Mouse (Mus musculus) limb, embryonic 14.5 days (tissue): Measurements from ENCODE around the gene Kat14. TPM values are rescaled to one million over a fixed set of nuclear protein-coding genes. Genes with fewer than 3 reads are reported as not detected.

ENCODE experiments used
- ATAC-seq: fragments of 200-750 bp; cut with Nextera tagmentation; 2 replicates; pipeline ENCODE4 v1.8.0; 2017; ENCODE audit warnings: low read depth, moderate number of reproducible peaks, moderate TSS enrichment; ENCODE audit not compliant: low FRiP score
- DNase-seq: peaks from one replicate; pipeline ENCODE4 v3.0.0-alpha.2; 2015; ENCODE audit warnings: low spot score
- H3K27ac ChIP-seq: fragments of 300-500 bp; sonication (generic); replicated peaks from 2 replicates; pipeline ENCODE4 v1.5.1; 2014; ENCODE audit warnings: low read depth, mild to moderate bottlenecking, low read length, moderate library complexity, mixed read lengths
- H3K27me3 ChIP-seq: fragments of 300-500 bp; sonication (generic); 2 replicates; pipeline ENCODE4 v1.6.1; 2014; ENCODE audit warnings: low read length, mixed read lengths; ENCODE audit not compliant: control insufficient read depth, insufficient read depth
- H3K36me3 ChIP-seq: fragments of 300-500 bp; sonication (generic); 2 replicates; pipeline ENCODE4 v1.6.1; 2014; ENCODE audit warnings: mild to moderate bottlenecking, low read length, moderate library complexity, mixed read lengths; ENCODE audit not compliant: control insufficient read depth, insufficient read depth
- H3K4me1 ChIP-seq: fragments of 300-500 bp; sonication (generic); 2 replicates; pipeline ENCODE4 v1.6.1; 2014; ENCODE audit warnings: antibody characterized with exemption, low read length, mixed read lengths; ENCODE audit not compliant: control insufficient read depth, insufficient read depth
- H3K4me2 ChIP-seq: fragments of 300-500 bp; sonication (generic); replicated peaks from 2 replicates; pipeline ENCODE4 v1.6.1; 2014; ENCODE audit warnings: low read depth, mild to moderate bottlenecking, low read length, moderate library complexity; ENCODE audit not compliant: severe bottlenecking
- H3K4me3 ChIP-seq: fragments of 300-500 bp; sonication (generic); replicated peaks from 2 replicates; pipeline ENCODE4 v1.5.1; 2014; ENCODE audit warnings: low read length
- H3K9ac ChIP-seq: fragments of 300-500 bp; sonication (generic); 2 replicates; pipeline ENCODE4 v1.6.1; 2014; ENCODE audit warnings: mild to moderate bottlenecking, low read depth, low read length, moderate library complexity; ENCODE audit not compliant: severe bottlenecking
- H3K9me3 ChIP-seq: fragments of 300-500 bp; sonication (generic); 2 replicates; pipeline ENCODE4 v1.6.1; 2016; ENCODE audit warnings: low read length; ENCODE audit not compliant: control insufficient read depth
- POLR2A ChIP-seq: fragments of 200-500 bp; IDR thresholded peaks from 2 replicates; pipeline ENCODE4 v1.8.0; 2012; ENCODE audit warnings: inconsistent platforms, mild to moderate bottlenecking, moderate library complexity, borderline replicate concordance; ENCODE audit not compliant: insufficient read depth, insufficient read length; ENCODE audit errors: extremely low read depth
- WGBS: fragments of 180-500 bp; shearing (Covaris S2); extraction: QIAGEN DNeasy Blood & Tissue Kit; methylation state at CpG from one replicate; pipeline ENCODE4 v1.1.7; 2014; 5-methylcytosine and 5-hydroxymethylcytosine counted together
- polyA plus RNA-seq, 2 experiments: library from polyadenylated mRNA; depleted of rRNA in 1 of 2; stranded (reverse) in 1 of 2; unstranded in 1 of 2; fragments of >200 nt; fragmentation: Nextera tagmentation in 1 of 2; extraction: Ambion mirVana in 1 of 2; gene quantifications; 2 replicates each; pipeline versions ENCODE4 v1.2.1 to v1.2.3; 2012 to 2014

The Kat14 gene
- polyA plus RNA-seq, 2 experiments, result 38.8 to 40.9 TPM

DNA sequence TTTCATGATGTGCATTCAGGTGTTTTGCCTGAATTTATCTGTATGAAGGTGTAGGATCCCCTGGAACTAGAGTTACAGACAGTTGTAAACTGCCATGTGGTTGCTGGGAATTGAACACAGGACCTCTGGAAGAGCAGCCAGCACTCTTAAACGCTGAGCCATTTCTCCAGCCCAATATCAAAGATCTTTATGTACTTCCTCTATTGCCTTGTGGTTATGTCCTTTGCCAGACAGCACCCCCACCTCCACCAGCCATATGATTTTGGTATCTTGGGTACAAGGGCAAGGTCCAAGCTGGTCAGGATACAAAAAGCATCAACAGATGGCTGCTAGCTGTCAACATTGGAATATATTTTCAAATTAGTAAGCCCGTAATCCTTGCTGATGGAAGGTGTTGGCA lies 81.6 kb downstream of the Kat14 start:
- Histone ChIP-seq H3K36me3 (no peaks in the 10 kb centered on the region), H3K4me2 (no peak overlapping the region), H3K9me3 (no peaks in the 10 kb centered on the region), H3K27ac (no peak overlapping the region), H3K9ac (no peak overlapping the region), H3K27me3 (no peaks in the 10 kb centered on the region), H3K4me1 (no peaks in the 10 kb centered on the region), H3K4me3 (no peak overlapping the region)
- DNase-seq (no peak), ATAC-seq (no peak)
- WGBS, result 71% methylated on average over 2 of the region's 2 CpGs
- TF ChIP-seq POLR2A, result no peak

- H3K9ac ChIP-seq, result no peak overlapping the region
- peak; percentile 83 for DNase-seq
- no peak for TF ChIP-seq POLR2A
- 15% methylated on average over 8 of the region's 8 CpGs for WGBS
- no peaks in the 10 kb centered on the region for H3K36me3 ChIP-seq
- ATAC-seq, result peak; percentile 60
- H3K4me1 ChIP-seq, result no peaks in the 10 kb centered on the region
- H3K4me2 ChIP-seq, result no peak overlapping the region
- no peak overlapping the region for H3K4me3 ChIP-seq
- H3K27ac ChIP-seq, result no peak overlapping the region
- no peaks in the 10 kb centered on the region for H3K27me3 ChIP-seq
- H3K9me3 ChIP-seq, result no peaks in the 10 kb centered on the region
These were observed 83.7 kb downstream of the Kat14 start for GRCm38 (mm10) chr2:144452364-144453008.

Other genes with a start within 250 kb of the Kat14 start
- gene Mgme1, start 98.3 kb upstream of the Kat14 start, polyA plus RNA-seq (2012; rRNA removed), result 10.2 and 11.4 TPM in 2 replicates
- gene Mgme1, start 98.3 kb upstream of the Kat14 start, polyA plus RNA-seq (2014; fragmentation: Nextera tagmentation; extraction: Ambion mirVana), result 15.2 and 17.2 TPM in 2 replicates
- gene Snx5, start 98.1 kb upstream of the Kat14 start, polyA plus RNA-seq (2012; rRNA removed), result 133 and 153 TPM in 2 replicates
- gene Snx5, start 98.1 kb upstream of the Kat14 start, polyA plus RNA-seq (2014; fragmentation: Nextera tagmentation; extraction: Ambion mirVana), result 129 and 130 TPM in 2 replicates
- gene Ovol2, start 36.8 kb upstream of the Kat14 start, polyA plus RNA-seq (2012; rRNA removed), result 2.7 and 2.9 TPM in 2 replicates
- 1.4 and 1.8 TPM in 2 replicates for gene Ovol2, start 36.8 kb upstream of the Kat14 start, polyA plus RNA-seq (2014; fragmentation: Nextera tagmentation; extraction: Ambion mirVana)
- not detected in 2 replicates for gene Pet117, start within 50 bp of the Kat14 start, polyA plus RNA-seq (2012; rRNA removed)
- gene Pet117, start within 50 bp of the Kat14 start, polyA plus RNA-seq (2014; fragmentation: Nextera tagmentation; extraction: Ambion mirVana), result 0.43 TPM in 1 of 2 replicates, not detected in the other
- 1.5 and 1.6 TPM in 2 replicates for gene Dzank1, start 158.4 kb downstream of the Kat14 start, polyA plus RNA-seq (2012; rRNA removed)
- 1.7 and 2.8 TPM in 2 replicates for gene Dzank1, start 158.4 kb downstream of the Kat14 start, polyA plus RNA-seq (2014; fragmentation: Nextera tagmentation; extraction: Ambion mirVana)
- 19.4 and 20.5 TPM in 2 replicates for gene Polr3f, start 158.7 kb downstream of the Kat14 start, polyA plus RNA-seq (2012; rRNA removed)
- gene Polr3f, start 158.7 kb downstream of the Kat14 start, polyA plus RNA-seq (2014; fragmentation: Nextera tagmentation; extraction: Ambion mirVana), result 24.9 and 26.6 TPM in 2 replicates
- 32.1 and 37.4 TPM in 2 replicates for gene Rbbp9, start 181.9 kb downstream of the Kat14 start, polyA plus RNA-seq (2012; rRNA removed)
- gene Rbbp9, start 181.9 kb downstream of the Kat14 start, polyA plus RNA-seq (2014; fragmentation: Nextera tagmentation; extraction: Ambion mirVana), result 67.6 and 68.4 TPM in 2 replicates
- gene Sec23b, start 187.2 kb downstream of the Kat14 start, polyA plus RNA-seq (2012; rRNA removed), result 72.8 and 80.1 TPM in 2 replicates
- 76.2 and 77.5 TPM in 2 replicates for gene Sec23b, start 187.2 kb downstream of the Kat14 start, polyA plus RNA-seq (2014; fragmentation: Nextera tagmentation; extraction: Ambion mirVana)
- gene Smim26, start 225.1 kb downstream of the Kat14 start, polyA plus RNA-seq (2012; rRNA removed), result 18.0 and 35.7 TPM in 2 replicates
- 41.8 and 44.4 TPM in 2 replicates for gene Smim26, start 225.1 kb downstream of the Kat14 start, polyA plus RNA-seq (2014; fragmentation: Nextera tagmentation; extraction: Ambion mirVana)
- gene Dtd1, start 230.9 kb downstream of the Kat14 start, polyA plus RNA-seq (2012; rRNA removed), result 17.2 and 19.1 TPM in 2 replicates
- 39.8 and 42.1 TPM in 2 replicates for gene Dtd1, start 230.9 kb downstream of the Kat14 start, polyA plus RNA-seq (2014; fragmentation: Nextera tagmentation; extraction: Ambion mirVana)